In the genomic region with DNA sequence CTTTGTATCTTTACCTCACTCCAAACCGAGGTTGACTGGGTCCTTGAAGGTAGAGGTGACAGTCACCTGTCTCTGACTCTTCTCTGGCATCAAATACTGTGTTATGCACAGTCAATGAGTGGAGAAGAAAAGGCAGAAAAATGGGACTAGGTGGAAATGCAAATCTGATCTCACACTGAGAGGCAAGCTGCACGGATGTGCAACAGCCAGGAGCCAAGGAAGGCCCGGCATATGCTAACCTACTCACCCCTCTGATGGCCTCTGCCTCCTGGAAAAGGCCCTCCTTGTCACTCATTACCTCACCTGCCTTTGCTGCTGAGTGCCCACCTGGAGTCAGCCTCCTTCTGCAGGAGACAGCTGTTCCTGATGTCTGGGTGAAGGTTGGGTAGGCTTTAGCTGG, we compare ENCODE assay signal across 18 mouse cellular contexts.
DNase-seq lines count a peak whose midpoint lies in the region; ATAC-seq and TF ChIP-seq lines count a peak whose summit lies in the region.
"Had no signal": no experiment of that assay in that cellular context is flagged by ENCODE, and none has a peak within 500 bp of the region (broad histone marks: within the 10 kb centered on the region; RNA-seq: fewer than 3 reads in every experiment).

No protein-coding gene starts in this region.

- no peak for TF ChIP-seq CTCF in cerebellum, adult 2 months (IDR thresholded peaks at IDR 0.05; ENCODE audit: borderline replicate concordance, insufficient read depth, low read depth, low read length)

- peak; percentile 54; the same call in 1 of the 2 replicates for ATAC-seq in cerebellum, adult (ENCODE audit: insufficient number of reproducible peaks, low FRiP score, low TSS enrichment)
- ATAC-seq: CD4-positive, CD25-positive, alpha-beta regulatory T cell, adult 4 months; forebrain, embryonic 13.5 days; forebrain, postnatal 0 days; intestine, embryonic 15.5 days had no signal

- TF ChIP-seq POLR2A in cerebellum, adult 2 months (IDR thresholded peaks at IDR 0.05; ENCODE audit: borderline replicate concordance, insufficient read depth, low read length), result no peak

- H3K27ac ChIP-seq in cerebellum, adult 2 months (ENCODE audit: insufficient read depth, low read length), result no peak overlapping the region
- H3K27ac ChIP-seq: embryonic facial prominence, embryonic 10.5 days; forebrain, embryonic 13.5 days; heart, adult 2 months; heart, embryonic 15.5 days; hindbrain, embryonic 13.5 days; intestine, embryonic 15.5 days had no signal

- no peak overlapping the region for H3K4me3 ChIP-seq in cerebellum, adult 2 months (replicated peaks; ENCODE audit: insufficient read depth, low read depth, low read length)
- H3K4me3 ChIP-seq: embryonic facial prominence, embryonic 10.5 days; forebrain, embryonic 13.5 days; heart, adult 2 months; heart, embryonic 15.5 days; hindbrain, embryonic 13.5 days; intestine, embryonic 15.5 days had no signal

- WGBS in cerebellum, adult 2 months, result 8% methylated on average over 3 of the region's 3 CpGs

- no peak for DNase-seq in cerebellum, postnatal 4 days (ENCODE audit: low spot score in 2 of 2)
- DNase-seq in cerebellum, adult 2 months, result peak; percentile 52 to 73
- peak; percentile 51 to 61 for DNase-seq in cerebellum, postnatal 10 days
- no peak for DNase-seq in right cerebral cortex, postnatal 14 days
- DNase-seq in lung, postnatal 36 days, result no peak
- DNase-seq in urinary bladder, postnatal 36 days (ENCODE audit: low spot score in 2 of 2), result no peak
- DNase-seq: B cell, adult 2 months; gastrocnemius, postnatal 14 days; heart, adult 2 months; heart, postnatal 14 days had no signal

- no peaks in the 10 kb centered on the region for H3K27me3 ChIP-seq in cerebellum, adult 2 months (ENCODE audit: control insufficient read depth, insufficient read depth, low read length)
- H3K27me3 ChIP-seq: forebrain, embryonic 13.5 days; intestine, embryonic 15.5 days had no signal

- peaks cover 25% of the 10 kb centered on the region for H3K4me1 ChIP-seq in cerebellum, adult 2 months (ENCODE audit: control insufficient read depth, insufficient read depth, low read length)
- H3K4me1 ChIP-seq: embryonic facial prominence, embryonic 10.5 days; heart, embryonic 15.5 days; intestine, embryonic 15.5 days had no signal

Comparison
In these comparisons a context has a peak if more than half of its experiments do, and no peak if none do; other contexts are left out.
1. DNase-seq: peak in cerebellum, adult 2 months (2 of 2) and cerebellum, postnatal 10 days (2 of 2); none in cerebellum, postnatal 4 days (0 of 2), right cerebral cortex, postnatal 14 days (single experiment), lung, postnatal 36 days (single experiment) and urinary bladder, postnatal 36 days (0 of 2).